Mouse (Mus musculus) G1E-ER4 (cell line): Measurements from ENCODE around the gene Hcar2. TPM values are rescaled to one million over a fixed set of nuclear protein-coding genes. Genes with fewer than 3 reads are reported as not detected.

Experiments used
- GATA1 ChIP-seq: IDR thresholded peaks from one replicate; pipeline ENCODE4 v1.8.0; 2012; ENCODE audit warnings: low read length, inconsistent platforms
- polyA plus RNA-seq: library from polyadenylated mRNA; stranded (reverse); fragments of >175 nt; gene quantifications from 2 replicates; pipeline ENCODE4 v1.2.3, GENCODE M21; 2012

Hcar2 gene
- polyA plus RNA-seq, 1 experiment, result not detected

GRCm38 (mm10) chr5:123878056-123878455 lies 12.8 kb upstream of the Hcar2 start:
- TF ChIP-seq GATA1, result no peak

GRCm38 (mm10) chr5:123874177-123874576 lies 8.9 kb upstream of the Hcar2 start:
- TF ChIP-seq GATA1, result no peak

- no peak for TF ChIP-seq GATA1
Measured at GRCm38 (mm10) chr5:123869615-123870014, 4.3 kb upstream of the Hcar2 start.

- TF ChIP-seq GATA1, result no peak
Measured at GRCm38 (mm10) chr5:123866457-123866856, 1.2 kb upstream of the Hcar2 start.

- TF ChIP-seq GATA1, result no peak
Measured at GRCm38 (mm10) chr5:123863934-123864333, 1.4 kb downstream of the Hcar2 start.

GRCm38 (mm10) chr5:123862374-123863350 lies 2.6 kb downstream of the Hcar2 start:
- no peak for TF ChIP-seq GATA1

- no peak for TF ChIP-seq GATA1
Measured at GRCm38 (mm10) chr5:123858798-123859197, 6.5 kb downstream of the Hcar2 start.

- TF ChIP-seq GATA1, result no peak
Measured at GRCm38 (mm10) chr5:123854511-123854910, 10.8 kb downstream of the Hcar2 start.

GRCm38 (mm10) chr5:123853877-123854504 lies 11.3 kb downstream of the Hcar2 start:
- TF ChIP-seq GATA1, result no peak

- no peak for TF ChIP-seq GATA1
Measured at GRCm38 (mm10) chr5:123851398-123851797, 13.9 kb downstream of the Hcar2 start.

GRCm38 (mm10) chr5:123844316-123844715 lies 21.0 kb downstream of the Hcar2 start:
- TF ChIP-seq GATA1, result no peak

GRCm38 (mm10) chr5:123843816-123844215 lies 21.5 kb downstream of the Hcar2 start:
- TF ChIP-seq GATA1, result no peak

GRCm38 (mm10) chr5:123842935-123843282 lies 22.4 kb downstream of the Hcar2 start:
- TF ChIP-seq GATA1, result no peak

- no peak for TF ChIP-seq GATA1
Measured at GRCm38 (mm10) chr5:123842221-123842934, 22.9 kb downstream of the Hcar2 start.

- no peak for TF ChIP-seq GATA1
Measured at GRCm38 (mm10) chr5:123837371-123837770, 27.9 kb downstream of the Hcar2 start.

GRCm38 (mm10) chr5:123834836-123835235 lies 30.5 kb downstream of the Hcar2 start:
- no peak for TF ChIP-seq GATA1
